Mouse (Mus musculus): ENCODE data around the gene Ssbp3.

DNA sequence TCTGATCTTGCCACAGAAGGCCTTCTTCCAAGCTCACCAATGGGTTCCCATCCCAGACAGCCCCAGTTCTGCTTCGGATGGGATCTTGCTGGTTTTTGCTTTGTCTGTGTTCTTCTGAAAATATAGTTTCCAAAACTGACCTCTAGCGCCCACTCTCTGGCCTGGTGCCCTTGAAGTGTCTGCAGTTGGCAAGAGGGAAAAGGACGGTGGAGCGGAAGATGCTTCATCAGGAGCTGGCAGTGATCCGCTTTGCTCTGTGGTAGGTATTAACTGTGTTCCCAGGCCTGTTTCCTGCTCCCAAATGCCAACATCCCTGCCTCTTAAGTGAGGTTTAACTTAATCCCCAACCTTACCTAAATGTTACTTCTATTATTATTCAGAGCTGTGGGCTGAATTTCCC is 43.3 kb downstream of the Ssbp3 start:
- TF ChIP-seq TAL1 (IDR thresholded peaks at IDR 0.05; ENCODE audit: low read length): no peak
- no peak for TF ChIP-seq GATA1 (IDR thresholded peaks at IDR 0.05; ENCODE audit: low read length)

All from erythroblast, embryonic 14.5 days (primary cell).